Mouse (Mus musculus): ENCODE results near the gene Dnase1l1. TPM values are rescaled to one million over a fixed set of nuclear protein-coding genes. Genes with fewer than 3 reads are reported as not detected.

Gene Dnase1l1
- polyA plus RNA-seq, 1 experiment = 5.9 TPM

- H3K4me1 ChIP-seq (ENCODE audit: control insufficient read depth, insufficient read depth, low read length) = peaks cover 2% of the 10 kb centered on the region
- peak overlapping the region; percentile 87 for H3K9ac ChIP-seq (ENCODE audit: low read depth, poor library complexity, severe bottlenecking)
- no peaks in the 10 kb centered on the region for H3K9me3 ChIP-seq (replicated peaks; ENCODE audit: control insufficient read depth, insufficient read depth, low read length, poor library complexity, severe bottlenecking)
- peak overlapping the region; percentile 95 for H3K4me3 ChIP-seq (ENCODE audit: low read depth, low read length)
- H3K27ac ChIP-seq (ENCODE audit: insufficient read depth, low read length) = no peak overlapping the region
- no peak for TF ChIP-seq CTCF (IDR thresholded peaks at IDR 0.05; ENCODE audit: low read depth, low read length)
- TF ChIP-seq EP300 (IDR thresholded peaks at IDR 0.05; ENCODE audit: insufficient read depth, low read depth, low read length) = no peak
- no peak for TF ChIP-seq POLR2A (IDR thresholded peaks at IDR 0.05; ENCODE audit: insufficient read depth, low read length)
- no peaks in the 10 kb centered on the region for H3K27me3 ChIP-seq (ENCODE audit: control insufficient read depth, insufficient read depth, low read length, poor library complexity, severe bottlenecking)
- H3K36me3 ChIP-seq (ENCODE audit: control insufficient read depth, insufficient read depth, low read length, poor library complexity, severe bottlenecking) = 0 out of 2 replicates have a peak, but pooled peaks cover 2% of the 10 kb centered on the region
These were observed 928 bp upstream of the Dnase1l1 start for GRCm38 (mm10) chrX:74283092-74283437.

DNA sequence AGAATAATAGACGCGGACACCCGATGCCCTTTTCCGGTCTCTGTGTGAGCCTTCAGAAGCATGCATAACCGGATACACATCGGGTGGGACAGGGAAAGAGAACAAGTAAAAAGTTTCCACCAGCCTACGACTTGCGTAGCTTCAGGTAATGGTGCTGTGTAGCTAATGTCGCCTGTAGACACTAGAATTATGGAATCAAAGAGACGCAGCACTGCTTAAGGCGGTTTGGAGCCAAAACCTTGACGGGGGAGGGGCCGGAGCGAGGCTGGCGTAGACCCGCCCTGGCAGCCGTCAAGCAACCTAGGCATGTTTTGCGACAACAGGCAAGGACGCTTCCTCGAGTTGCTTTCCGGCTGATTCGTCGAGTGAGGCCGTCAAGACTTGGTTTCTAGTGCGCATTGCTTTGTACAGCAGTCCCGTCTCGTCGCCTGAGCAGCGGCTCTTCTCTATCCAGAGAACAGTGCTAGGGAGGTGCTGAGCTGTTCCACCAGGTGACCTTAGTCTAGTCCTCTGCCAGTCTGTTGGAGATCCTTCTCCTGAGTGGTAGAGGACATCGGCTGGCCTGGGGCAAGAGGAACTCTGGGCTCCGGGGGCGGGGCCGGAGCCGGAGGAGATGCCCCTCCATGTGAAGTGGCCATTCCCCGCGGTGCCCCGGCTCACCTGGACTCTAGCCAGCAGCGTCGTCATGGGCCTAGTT, 406 bp upstream of the Dnase1l1 start:
- TF ChIP-seq POLR2A (IDR thresholded peaks at IDR 0.05; ENCODE audit: insufficient read depth, low read length) = peak; percentile 59
- TF ChIP-seq CTCF (IDR thresholded peaks at IDR 0.05; ENCODE audit: low read depth, low read length) = no peak
- H3K9ac ChIP-seq (ENCODE audit: low read depth, poor library complexity, severe bottlenecking) = peak overlapping the region; percentile 87
- H3K27me3 ChIP-seq (ENCODE audit: control insufficient read depth, insufficient read depth, low read length, poor library complexity, severe bottlenecking) = no peaks in the 10 kb centered on the region
- peaks cover 2% of the 10 kb centered on the region for H3K4me1 ChIP-seq (ENCODE audit: control insufficient read depth, insufficient read depth, low read length)
- peak overlapping the region; percentile 68; the same call in 1 of the 2 replicates for H3K27ac ChIP-seq (ENCODE audit: insufficient read depth, low read length)
- H3K36me3 ChIP-seq (ENCODE audit: control insufficient read depth, insufficient read depth, low read length, poor library complexity, severe bottlenecking) = no peaks in the 10 kb centered on the region
- no peaks in the 10 kb centered on the region for H3K9me3 ChIP-seq (replicated peaks; ENCODE audit: control insufficient read depth, insufficient read depth, low read length, poor library complexity, severe bottlenecking)
- peak overlapping the region; percentile 95 for H3K4me3 ChIP-seq (ENCODE audit: low read depth, low read length)

DNA sequence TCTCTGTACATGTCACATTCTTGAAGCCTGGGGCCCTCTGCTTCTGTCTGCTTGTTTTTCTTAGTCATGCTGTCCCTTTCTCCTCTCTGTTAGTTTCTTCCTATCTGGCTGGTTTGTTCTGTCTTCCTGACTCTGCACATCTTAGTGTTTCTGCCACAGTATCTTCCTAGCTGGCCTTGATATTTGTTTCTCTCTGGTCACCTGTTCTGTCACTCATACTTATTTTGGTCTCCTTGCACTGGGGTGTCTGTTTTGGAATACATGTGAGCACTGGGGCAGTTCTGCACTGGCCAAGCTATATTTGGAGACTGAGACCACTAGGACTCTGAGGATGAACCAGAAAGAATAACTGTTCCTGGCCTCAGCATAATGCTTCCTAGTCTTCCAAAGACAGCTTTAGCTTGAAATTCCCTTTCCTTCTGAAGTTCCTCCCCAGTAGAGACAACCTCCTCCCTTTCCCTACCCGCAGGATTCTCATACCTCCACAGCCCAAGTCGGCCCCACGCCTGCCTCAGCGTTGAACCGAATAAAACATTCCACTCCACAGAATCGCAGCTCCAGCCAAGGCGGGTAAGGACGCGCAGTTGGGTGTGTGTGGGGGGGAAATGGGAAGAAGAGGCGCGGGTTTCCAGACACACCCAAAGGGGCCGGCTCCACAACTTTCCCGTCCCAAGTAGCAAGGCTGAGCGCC, 951 bp downstream of the Dnase1l1 start:
- no peak overlapping the region for H3K27ac ChIP-seq (ENCODE audit: insufficient read depth, low read length)
- peak overlapping the region; percentile 95 for H3K4me3 ChIP-seq (ENCODE audit: low read depth, low read length)
- H3K4me1 ChIP-seq (ENCODE audit: control insufficient read depth, insufficient read depth, low read length) = peaks cover 2% of the 10 kb centered on the region
- no peaks in the 10 kb centered on the region for H3K36me3 ChIP-seq (ENCODE audit: control insufficient read depth, insufficient read depth, low read length, poor library complexity, severe bottlenecking)
- peak overlapping the region; percentile 59 for H3K9ac ChIP-seq (ENCODE audit: low read depth, poor library complexity, severe bottlenecking)
- H3K27me3 ChIP-seq (ENCODE audit: control insufficient read depth, insufficient read depth, low read length, poor library complexity, severe bottlenecking) = no peaks in the 10 kb centered on the region
- H3K9me3 ChIP-seq (replicated peaks; ENCODE audit: control insufficient read depth, insufficient read depth, low read length, poor library complexity, severe bottlenecking) = no peaks in the 10 kb centered on the region
- TF ChIP-seq EP300 (IDR thresholded peaks at IDR 0.05; ENCODE audit: insufficient read depth, low read depth, low read length) = no peak
- no peak for TF ChIP-seq CTCF (IDR thresholded peaks at IDR 0.05; ENCODE audit: low read depth, low read length)
- TF ChIP-seq POLR2A (IDR thresholded peaks at IDR 0.05; ENCODE audit: insufficient read depth, low read length) = no peak

- no peak for TF ChIP-seq POLR2A (IDR thresholded peaks at IDR 0.05; ENCODE audit: insufficient read depth, low read length)
- TF ChIP-seq CTCF (IDR thresholded peaks at IDR 0.05; ENCODE audit: low read depth, low read length) = no peak
- no peak for TF ChIP-seq EP300 (IDR thresholded peaks at IDR 0.05; ENCODE audit: insufficient read depth, low read depth, low read length)
- Histone ChIP-seq H3K27ac (ENCODE audit: insufficient read depth, low read length) (no peak overlapping the region), H3K4me3 (ENCODE audit: low read depth, low read length) (no peak overlapping the region), H3K36me3 (ENCODE audit: control insufficient read depth, insufficient read depth, low read length, poor library complexity, severe bottlenecking) (peaks cover 4% of the 10 kb centered on the region), H3K4me1 (ENCODE audit: control insufficient read depth, insufficient read depth, low read length) (no peaks in the 10 kb centered on the region), H3K9me3 (replicated peaks; ENCODE audit: control insufficient read depth, insufficient read depth, low read length, poor library complexity, severe bottlenecking) (no peaks in the 10 kb centered on the region), H3K9ac (ENCODE audit: low read depth, poor library complexity, severe bottlenecking) (no peak overlapping the region), H3K27me3 (ENCODE audit: control insufficient read depth, insufficient read depth, low read length, poor library complexity, severe bottlenecking) (no peaks in the 10 kb centered on the region)
These were observed 4.2 kb downstream of the Dnase1l1 start for GRCm38 (mm10) chrX:74277916-74278315.

- H3K4me3 ChIP-seq (ENCODE audit: low read depth, low read length) = no peak overlapping the region
- TF ChIP-seq CTCF (IDR thresholded peaks at IDR 0.05; ENCODE audit: low read depth, low read length) = no peak
- H3K36me3 ChIP-seq (ENCODE audit: control insufficient read depth, insufficient read depth, low read length, poor library complexity, severe bottlenecking) = peaks cover 20% of the 10 kb centered on the region
- no peak overlapping the region for H3K9ac ChIP-seq (ENCODE audit: low read depth, poor library complexity, severe bottlenecking)
- H3K4me1 ChIP-seq (ENCODE audit: control insufficient read depth, insufficient read depth, low read length) = no peaks in the 10 kb centered on the region
- H3K9me3 ChIP-seq (replicated peaks; ENCODE audit: control insufficient read depth, insufficient read depth, low read length, poor library complexity, severe bottlenecking) = no peaks in the 10 kb centered on the region
- H3K27me3 ChIP-seq (ENCODE audit: control insufficient read depth, insufficient read depth, low read length, poor library complexity, severe bottlenecking) = no peaks in the 10 kb centered on the region
- H3K27ac ChIP-seq (ENCODE audit: insufficient read depth, low read length) = no peak overlapping the region
These were observed 8.5 kb downstream of the Dnase1l1 start for GRCm38 (mm10) chrX:74273422-74274322.

Measured in ES-Bruce4 (cell line).